Mouse (Mus musculus): ENCODE measurements around the gene Prpsap1.

DNA sequence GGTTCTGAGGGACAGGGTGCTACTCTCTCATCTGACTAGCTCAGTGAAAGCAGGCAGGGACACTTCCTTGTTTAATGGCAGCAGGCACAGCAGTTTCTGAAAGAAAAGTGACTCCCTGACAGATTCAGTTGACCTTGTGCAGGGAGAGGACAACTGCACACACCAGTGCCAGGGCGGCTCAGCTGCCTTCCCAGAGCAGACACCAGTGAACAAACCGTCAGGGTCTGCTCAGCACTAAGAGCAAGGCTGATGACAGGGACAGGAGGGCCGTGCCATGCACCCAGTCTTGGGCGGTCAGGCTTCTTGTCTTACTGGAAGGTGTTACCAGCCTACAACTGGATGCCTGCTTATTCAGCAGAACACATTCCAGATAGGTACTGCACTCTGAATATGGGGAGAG, 23.1 kb downstream of the Prpsap1 start:
- TF ChIP-seq CTCF (IDR thresholded peaks at IDR 0.05; ENCODE audit: borderline replicate concordance, insufficient read depth, low read depth, low read length): no peak
- no peak for TF ChIP-seq POLR2A (IDR thresholded peaks at IDR 0.05; ENCODE audit: borderline replicate concordance, insufficient read depth, low read length)
